Mouse (Mus musculus) frontal cortex, postnatal 36 days (tissue): ENCODE results near the gene Ppcs.

Source experiments
- DNase-seq, 2 experiments: peaks; one replicate each; pipeline ENCODE4 v3.0.0; 2022; ENCODE audit warnings: low spot score in 2 of 2

Ppcs gene

DNA sequence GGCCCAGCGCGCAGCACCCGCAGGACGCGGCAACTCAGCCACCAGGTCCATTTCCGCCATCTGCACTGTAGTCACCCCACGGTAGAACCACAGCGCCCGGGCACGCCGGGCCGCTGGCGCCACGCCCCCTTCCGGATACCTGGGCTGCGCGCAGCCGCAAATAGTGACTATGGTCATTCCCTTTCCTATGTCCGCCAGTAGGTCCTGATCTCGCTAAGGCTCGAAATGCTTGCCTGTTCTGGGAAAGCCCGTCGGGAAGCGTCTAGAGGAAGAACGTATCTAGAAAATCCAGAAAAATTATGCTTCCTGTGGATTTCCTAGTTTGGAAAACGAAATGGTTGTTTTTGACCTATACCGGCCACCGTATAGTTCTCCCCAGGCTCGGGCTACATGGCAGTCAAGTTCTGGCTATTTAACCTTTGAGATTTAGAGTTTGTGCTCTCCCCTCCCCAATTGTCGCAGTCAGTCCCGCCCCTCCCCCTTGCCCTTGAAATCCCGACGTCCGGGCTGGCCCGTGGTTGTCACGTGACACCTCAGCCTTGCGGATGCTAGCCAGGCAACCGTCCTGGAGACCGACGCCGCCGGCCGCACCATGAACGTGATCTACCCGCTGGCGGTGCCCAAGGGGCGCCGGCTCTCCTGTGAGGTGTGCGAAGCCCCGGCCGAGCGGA is at the start of gene Ppcs, which contains the start of gene Zmynd12:
Gene Ppcs (minus strand): TSS at position 127 of the 671 bp plus-strand sequence.
Gene Zmynd12 (plus strand): TSS at position 521 of the 671 bp plus-strand sequence.
- DNase-seq, result peak; percentile 88

DNA sequence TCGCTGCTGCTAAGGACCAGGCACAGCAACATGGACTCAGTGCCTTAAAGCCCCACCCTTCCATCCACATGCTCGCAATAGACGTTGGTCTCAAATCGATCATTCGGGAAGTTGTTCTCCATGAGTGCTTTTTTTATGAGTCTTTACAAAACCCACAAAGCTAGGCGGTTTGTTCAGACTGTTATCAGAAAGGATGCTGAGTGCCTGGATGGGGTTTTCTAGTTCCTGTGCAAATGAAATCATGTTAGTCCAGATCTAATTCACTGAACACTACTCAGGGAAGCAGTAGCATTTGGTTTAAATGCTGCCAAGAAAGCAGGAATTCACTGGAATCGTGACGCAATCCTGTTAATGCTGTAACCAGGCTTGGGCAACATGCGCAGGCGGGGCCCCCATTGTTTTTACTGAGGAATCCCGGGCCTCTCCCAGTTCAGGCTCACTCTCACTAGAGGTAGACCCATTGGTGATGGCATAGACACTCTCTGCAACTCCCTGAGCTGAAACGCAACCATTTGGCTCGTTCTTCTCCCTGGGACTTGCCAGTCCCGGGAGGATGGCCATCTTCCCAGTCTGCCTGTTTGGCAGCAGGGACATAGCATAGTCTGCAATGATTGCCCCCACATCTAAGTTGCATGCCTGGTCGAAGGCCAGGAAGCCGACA is 45.6 kb upstream of the Ppcs start:
- DNase-seq, result no peak

DNA sequence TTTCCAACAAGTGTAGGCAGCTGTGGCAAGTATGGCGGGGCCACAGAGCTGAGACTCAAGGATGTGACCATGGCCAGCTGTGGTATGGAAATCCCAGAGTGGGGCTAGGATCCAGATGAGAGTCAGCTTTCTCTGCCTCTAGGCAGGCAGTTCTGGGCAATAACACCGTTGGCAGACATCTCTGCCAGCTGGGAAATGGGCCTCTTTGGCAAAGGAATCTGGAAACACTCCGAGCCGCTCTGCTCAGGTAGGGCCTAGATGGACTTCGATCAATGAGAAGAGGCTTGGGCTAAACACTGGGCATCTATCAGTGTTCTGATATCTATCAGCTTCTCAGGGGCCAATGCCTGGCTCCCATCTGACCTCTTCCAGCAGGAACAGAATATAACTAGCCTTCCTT is 43.6 kb upstream of the Ppcs start:
- no peak for DNase-seq

GRCm38 (mm10) chr4:119463756-119464419 is 41.7 kb upstream of the Ppcs start:
- no peak for DNase-seq

DNA sequence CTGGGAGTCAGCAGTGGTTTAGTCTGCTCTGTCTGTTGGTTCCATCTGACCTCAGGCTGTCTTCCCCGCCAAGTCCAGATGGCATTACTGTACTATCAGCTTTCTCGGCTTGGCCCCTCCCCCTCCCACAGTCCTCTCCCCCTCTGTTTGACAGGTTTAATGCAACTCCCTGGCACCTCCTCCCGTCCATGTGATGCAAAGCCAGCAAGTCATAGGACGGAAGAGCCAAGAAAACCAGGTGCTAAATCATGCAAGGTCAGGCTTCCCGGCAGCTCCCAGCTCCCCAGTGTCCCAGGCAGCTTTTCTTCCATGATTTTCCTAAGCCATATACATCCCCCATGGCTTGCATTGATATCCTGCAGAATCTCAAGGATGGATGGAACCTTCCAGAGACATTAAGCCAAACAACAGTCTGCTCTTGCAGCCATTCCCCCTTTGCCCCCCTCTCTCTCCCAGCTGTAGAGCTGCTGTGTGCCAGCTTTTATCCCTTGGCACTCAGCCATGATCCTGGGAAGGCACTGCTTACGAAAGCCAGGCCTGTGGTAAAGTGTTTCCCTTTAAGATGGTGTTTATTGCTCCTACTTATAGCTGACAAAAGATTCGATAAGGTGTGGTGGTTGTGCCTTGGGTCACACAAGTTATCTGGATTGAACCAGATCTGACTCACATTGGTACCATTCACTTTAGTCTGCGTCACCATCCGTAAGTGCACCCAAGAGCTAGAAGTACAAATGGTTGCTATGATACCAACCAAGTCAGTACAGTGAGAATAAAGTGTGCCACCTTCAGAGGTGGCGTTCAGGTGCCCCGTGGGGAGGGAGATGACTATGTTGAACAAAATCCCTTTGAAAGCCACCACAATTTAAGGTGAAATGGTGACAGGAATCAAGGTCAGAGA is 40.9 kb upstream of the Ppcs start:
- no peak for DNase-seq

DNA sequence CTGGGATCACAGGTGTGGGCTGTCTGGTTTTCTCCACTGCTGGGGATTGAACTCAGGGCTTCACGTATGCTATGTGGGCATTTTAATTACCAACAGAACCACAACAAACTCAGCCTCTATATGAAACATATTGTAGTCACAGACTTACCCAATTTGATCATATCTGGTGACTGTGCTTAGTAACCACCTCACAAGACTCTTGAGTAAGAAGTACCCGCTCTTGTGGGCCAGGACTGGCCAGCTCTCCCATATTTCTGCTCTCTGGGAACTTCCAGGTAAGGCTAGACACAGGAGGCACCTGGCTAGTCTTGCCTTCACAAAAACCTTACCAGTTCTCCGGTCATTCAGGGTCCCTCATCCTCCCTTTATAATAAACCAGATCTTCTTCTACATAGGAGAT is 40.2 kb upstream of the Ppcs start:
- DNase-seq, result no peak

GRCm38 (mm10) chr4:119460728-119461141 is 38.5 kb upstream of the Ppcs start:
- DNase-seq, result peak; percentile 77 to 89

DNA sequence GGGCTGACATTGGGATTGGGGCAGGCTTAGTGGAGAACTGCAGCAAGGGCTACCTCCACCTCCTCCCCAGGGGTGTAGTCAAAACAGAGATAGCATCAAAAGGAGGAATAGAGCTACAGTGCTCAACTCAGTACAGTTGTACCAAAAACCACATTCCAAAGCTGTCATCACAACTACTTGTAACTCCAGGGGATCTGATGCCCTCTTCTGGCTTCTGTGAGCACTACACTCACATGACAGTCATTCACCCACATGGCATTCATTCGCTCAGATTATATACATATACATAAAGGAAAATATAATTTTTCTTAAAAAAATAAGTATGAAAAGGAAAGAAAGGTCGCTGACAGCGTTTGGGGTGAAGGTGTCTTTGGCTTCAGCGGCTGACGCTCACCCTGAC is 38.1 kb upstream of the Ppcs start:
- no peak for DNase-seq

DNA sequence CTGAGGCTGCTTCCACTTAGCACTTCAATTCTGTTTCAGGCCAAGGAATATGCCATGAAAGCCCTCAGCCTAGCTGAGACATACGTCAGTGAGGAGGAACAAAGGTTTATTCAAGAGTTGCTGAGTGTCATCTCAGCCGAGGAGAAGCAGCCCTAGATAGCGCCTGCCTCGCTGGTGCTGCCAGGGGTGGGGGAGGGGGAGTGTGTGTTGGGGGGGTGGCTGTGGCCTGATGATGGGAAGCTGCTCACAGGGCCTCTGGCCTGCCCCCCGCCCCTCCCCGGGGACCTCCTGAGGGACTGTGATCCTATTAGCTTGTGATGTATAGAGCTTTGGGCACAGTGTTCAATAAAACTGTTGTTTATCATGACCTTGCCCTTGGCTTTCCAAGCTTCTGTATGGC is 31.3 kb upstream of the Ppcs start:
- no peak for DNase-seq

DNA sequence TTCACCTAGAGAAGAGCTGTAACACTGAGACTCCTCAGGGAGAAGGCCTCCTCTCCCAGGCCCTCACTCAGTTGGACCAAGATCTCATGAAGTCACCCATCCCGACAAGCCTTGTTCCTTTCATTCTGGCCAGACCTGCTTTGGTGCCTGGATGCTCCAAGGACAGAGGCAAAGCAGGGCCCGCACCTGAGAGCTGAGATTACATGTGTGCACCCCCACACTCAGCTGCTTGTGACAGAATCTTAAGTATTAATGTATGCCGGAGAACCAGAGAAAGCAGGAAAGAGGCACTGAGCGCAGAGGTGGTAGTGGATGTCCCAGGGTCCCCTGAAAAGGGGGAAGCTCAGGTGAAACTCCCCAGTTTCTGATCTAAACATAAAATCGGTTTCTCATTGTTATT is 30.9 kb upstream of the Ppcs start:
- no peak for DNase-seq

DNA sequence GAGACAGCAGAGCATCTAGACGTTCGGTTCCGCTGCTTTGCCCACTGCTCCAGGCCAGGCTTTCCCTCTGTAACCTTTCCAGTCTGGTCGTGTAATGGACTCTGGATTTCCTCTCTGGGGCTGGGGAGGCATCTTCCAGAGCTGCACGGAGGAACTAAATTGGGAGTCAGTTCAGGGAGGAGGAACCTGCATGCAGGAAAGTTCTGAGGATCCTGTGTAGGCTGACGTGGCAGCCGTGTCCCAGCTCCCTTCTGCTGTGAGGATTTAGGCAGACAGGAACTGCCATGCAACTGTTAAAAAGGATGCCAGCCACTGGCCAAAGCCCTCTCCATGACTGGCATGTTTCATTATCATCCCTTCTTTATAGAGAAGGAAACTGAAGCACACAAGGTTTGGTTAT is 28.2 kb upstream of the Ppcs start:
- DNase-seq, result no peak

- no peak for DNase-seq
These were observed 25.6 kb upstream of the Ppcs start for GRCm38 (mm10) chr4:119447786-119448185.

GRCm38 (mm10) chr4:119447261-119447660 is 25.0 kb upstream of the Ppcs start:
- no peak for DNase-seq

- DNase-seq, result no peak
These were observed 20.3 kb upstream of the Ppcs start for GRCm38 (mm10) chr4:119442539-119442938.

DNA sequence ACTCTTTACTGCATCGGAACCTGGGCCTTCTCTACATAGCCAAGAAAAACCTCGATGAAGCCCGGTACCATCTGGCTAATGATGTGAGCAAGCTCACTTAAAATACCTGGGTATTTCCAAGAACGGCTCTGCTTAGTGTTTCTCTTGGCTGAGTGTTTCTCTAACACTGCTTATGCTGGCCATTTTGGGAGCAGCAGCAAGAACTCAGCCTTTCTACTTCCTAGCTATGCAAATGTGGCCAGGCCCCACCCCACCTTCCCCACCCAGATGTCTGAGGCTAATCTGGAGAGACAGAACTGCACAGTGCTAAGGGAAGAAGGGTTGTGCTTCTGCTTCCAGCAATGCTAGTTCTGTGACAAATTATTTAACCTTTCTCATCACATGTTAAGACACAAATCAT is 19.6 kb upstream of the Ppcs start:
- peak in 1 of 2 experiments; percentile 21 for DNase-seq

- DNase-seq, result no peak
These were observed 15.7 kb upstream of the Ppcs start for GRCm38 (mm10) chr4:119437936-119438335.

GRCm38 (mm10) chr4:119430678-119431077 is 8.5 kb upstream of the Ppcs start:
- peak in 1 of 2 experiments; percentile 33 for DNase-seq

DNA sequence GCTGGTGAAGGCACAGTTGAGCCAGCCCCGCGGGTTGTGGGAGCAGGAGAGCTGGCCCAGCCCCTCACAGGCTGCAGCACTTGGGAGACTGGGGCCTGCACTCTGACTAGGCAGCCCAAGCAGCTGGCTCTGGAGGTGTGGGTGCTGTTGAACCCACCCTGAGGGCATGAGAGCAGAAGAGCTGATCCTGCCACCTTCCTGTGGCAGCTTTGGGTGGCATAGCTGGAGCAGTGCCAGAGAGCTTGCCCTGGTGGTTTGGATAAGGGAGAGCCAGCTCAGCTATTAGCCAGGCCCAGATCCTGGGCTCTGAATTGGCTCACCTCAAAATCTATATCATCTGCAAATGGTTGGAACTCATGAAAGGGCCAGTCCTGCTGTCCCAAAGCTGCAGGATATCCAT is 5.5 kb upstream of the Ppcs start:
- no peak for DNase-seq

GRCm38 (mm10) chr4:119425601-119426000 is 3.4 kb upstream of the Ppcs start:
- no peak for DNase-seq

DNA sequence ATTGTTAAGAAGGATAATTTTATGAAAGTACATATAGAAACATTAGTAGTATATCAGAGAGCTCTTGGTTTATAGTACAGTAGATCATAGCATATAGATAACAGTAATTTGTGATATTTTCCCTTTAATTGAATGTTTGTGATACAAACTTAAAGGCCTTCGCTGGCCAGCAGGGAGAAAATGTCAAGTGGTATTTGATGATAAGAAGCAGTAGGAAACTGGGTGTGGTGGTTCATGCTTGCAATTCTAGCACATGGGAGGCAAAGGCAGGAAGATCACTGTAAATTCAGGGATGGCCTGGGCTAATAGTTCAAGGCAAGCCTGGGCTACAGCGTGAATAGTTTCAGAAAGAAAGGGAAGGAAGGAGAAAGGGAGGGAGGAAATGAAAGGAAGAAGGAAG is 2.9 kb upstream of the Ppcs start:
- no peak for DNase-seq

DNA sequence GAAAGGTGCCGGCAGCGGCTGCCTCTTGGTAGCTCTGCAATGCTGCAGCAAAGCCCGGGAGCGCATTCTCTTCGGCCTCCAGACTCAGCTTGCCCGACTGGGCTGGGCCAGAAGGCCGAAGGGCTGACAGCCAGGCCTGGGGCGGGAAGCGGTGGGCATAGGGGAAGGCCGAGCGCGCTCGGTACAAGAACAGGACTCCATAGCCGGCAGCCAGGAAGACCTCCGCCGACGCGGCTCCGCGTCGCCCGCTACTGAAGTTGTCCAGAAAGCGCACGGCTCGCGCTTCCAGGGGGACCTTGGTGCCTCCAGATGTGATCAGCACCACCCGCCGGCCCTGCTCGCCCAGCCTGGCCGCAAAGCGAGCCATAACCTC is 313 bp downstream of the Ppcs start:
- DNase-seq, result no peak

DNA sequence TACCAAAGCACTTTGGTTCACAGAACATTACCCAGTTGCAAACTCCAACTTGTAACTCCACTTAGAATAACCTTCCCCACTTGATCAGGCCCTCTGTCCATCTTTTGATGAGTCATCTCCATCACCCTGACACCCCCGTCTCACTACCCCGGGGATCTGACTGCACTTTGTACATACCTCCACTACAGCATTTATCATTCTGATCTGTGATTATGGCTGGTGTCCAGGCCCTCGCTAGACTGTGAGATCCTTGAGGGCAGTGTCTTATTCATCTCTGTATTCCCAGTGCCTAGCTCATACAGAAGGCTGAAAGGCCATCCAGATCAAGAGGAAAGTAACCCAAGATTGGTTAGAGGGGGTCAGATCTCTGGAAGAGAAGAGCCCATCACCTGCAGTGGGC is 1.0 kb downstream of the Ppcs start:
- no peak for DNase-seq
